Mouse (Mus musculus): ENCODE results near the gene Pcnx.
"Not testable (repeated sequence)": the region's sequence is repeated elsewhere in the genome, so short reads cannot be mapped to it uniquely, and the experiment has no call there.

Pcnx gene

GRCm38 (mm10) chr12:81965416-81965815, 105.6 kb downstream of the Pcnx start:
- DNase-seq (ENCODE audit: low spot score) = no peak

GRCm38 (mm10) chr12:81971042-81971883, 111.4 kb downstream of the Pcnx start:
- DNase-seq (ENCODE audit: low spot score) = no peak

DNA sequence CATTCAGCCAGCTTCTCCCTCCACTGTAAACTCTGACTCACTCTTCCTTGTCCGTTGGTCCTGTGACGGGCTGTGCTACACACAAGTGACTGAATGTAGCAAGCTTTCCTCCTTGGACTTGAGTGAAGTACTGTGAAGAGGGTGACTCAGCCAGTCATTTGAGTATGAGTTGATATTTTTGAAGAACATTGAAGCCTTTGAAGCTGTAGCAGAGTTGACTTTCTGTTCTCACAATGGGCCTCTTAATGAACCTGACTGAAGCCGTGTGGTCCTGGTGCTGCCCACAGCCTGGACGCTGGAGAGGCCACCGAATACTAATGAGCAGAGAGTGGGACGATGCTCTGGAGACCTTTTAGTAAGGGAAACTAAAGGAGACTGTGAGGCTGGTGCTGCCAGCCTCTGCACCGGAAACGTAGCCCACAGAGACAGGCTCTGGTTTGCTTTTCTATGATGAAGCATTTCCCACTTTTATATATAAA, 112.1 kb downstream of the Pcnx start:
- DNase-seq (ENCODE audit: low spot score) = no peak

- DNase-seq (ENCODE audit: low spot score) = peak; percentile 49
These were observed 115.0 kb downstream of the Pcnx start for GRCm38 (mm10) chr12:81974806-81975205.

DNA sequence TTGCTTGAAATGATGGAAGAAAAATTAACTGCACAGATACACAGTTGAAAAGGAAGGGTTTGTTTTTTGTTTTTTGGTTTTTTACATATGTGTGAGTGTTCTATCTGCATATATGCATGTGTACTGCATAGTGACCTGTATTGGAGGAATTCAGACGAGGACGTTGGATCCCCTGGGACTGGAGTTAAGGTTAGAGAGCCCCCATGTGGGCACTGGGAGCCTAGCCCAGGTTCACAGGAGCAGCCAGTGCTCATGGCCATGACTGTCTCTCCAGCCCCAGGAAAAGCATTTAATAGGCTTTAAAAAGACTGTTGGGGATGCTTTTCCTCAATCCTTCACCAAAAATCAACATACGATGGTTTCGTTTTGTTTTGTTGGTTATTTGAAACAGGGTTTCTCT, 117.5 kb downstream of the Pcnx start:
- DNase-seq (ENCODE audit: low spot score) = no peak

GRCm38 (mm10) chr12:81979312-81979711, 119.5 kb downstream of the Pcnx start:
- no peak for DNase-seq (ENCODE audit: low spot score)

GRCm38 (mm10) chr12:81992106-81992505, 132.3 kb downstream of the Pcnx start:
- no peak for DNase-seq (ENCODE audit: low spot score)

DNA sequence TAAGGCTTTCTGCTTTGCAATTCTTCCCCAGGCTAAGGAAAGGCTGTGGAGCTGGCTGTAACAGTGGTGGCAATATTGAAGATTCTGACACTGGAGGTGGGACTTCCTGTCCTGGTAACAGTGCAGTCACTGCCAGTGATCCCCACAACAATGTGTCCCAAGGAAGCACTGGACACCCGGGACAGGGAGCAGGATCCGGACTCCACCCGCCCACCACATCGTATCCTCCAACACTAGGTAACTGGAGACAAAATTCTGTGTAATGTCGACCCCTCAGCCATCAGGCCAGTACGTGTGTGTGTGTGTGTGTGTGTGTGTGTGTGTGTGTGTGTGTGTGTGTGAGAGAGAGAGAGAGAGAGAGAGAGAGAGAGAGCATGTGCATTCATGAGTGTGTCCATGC, 133.2 kb downstream of the Pcnx start:
- DNase-seq (ENCODE audit: low spot score) = no peak

- no peak for DNase-seq (ENCODE audit: low spot score)
These were observed 135.3 kb downstream of the Pcnx start for GRCm38 (mm10) chr12:81994911-81995667.

- DNase-seq (ENCODE audit: low spot score) = no peak
These were observed 137.0 kb downstream of the Pcnx start for GRCm38 (mm10) chr12:81996679-81997362.

DNA sequence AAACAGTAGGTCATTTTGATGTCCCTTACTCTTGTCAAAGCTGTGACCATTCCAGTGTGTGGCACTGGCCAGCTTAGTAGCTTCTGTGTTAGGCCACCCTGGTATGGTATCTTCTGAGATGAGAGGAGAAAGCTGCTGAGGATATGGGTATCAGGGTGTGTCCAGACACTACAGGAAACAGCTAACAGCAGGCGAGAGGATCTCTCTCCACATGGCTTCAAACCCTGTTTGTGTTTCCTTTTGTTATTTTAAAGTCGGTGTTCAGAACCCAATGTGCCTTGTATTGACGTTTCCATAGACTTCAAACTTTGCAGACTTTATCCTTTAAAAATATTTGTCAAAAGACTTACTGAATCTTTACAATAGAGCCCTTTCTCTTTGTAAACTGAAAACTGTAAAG, 137.7 kb downstream of the Pcnx start:
- DNase-seq (ENCODE audit: low spot score) = no peak

DNA sequence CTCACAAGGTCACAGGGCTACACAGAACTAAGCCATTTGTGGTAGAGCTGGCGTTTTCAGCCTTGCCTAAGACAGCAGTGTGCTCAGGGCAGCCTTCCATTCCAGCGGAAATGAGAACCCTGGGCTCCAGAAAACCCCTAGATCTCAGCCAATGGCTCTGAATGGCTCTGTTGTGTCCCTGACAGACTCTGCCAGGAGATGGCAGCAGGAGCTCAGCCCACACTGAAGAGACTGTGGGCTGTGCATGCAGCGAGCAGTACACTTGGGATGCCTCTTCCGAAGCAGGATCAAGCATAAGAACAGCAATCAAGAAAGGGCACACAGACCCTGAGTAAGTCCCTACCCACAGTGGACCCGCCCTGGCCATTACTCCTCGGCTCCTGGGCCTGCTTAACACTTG, 142.9 kb downstream of the Pcnx start:
- DNase-seq (ENCODE audit: low spot score) = not testable (repeated sequence)

GRCm38 (mm10) chr12:82025901-82026633, 166.2 kb downstream of the Pcnx start:
- not testable (repeated sequence) for DNase-seq (ENCODE audit: low spot score)

DNA sequence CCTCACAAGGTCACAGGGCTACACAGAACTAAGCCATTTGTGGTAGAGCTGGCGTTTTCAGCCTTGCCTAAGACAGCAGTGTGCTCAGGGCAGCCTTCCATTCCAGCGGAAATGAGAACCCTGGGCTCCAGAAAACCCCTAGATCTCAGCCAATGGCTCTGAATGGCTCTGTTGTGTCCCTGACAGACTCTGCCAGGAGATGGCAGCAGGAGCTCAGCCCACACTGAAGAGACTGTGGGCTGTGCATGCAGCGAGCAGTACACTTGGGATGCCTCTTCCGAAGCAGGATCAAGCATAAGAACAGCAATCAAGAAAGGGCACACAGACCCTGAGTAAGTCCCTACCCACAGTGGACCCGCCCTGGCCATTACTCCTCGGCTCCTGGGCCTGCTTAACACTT, 173.7 kb downstream of the Pcnx start:
- DNase-seq (ENCODE audit: low spot score) = not testable (repeated sequence)

- DNase-seq (ENCODE audit: low spot score) = not testable (repeated sequence)
These were observed 174.2 kb downstream of the Pcnx start for GRCm38 (mm10) chr12:82033973-82034372.

DNA sequence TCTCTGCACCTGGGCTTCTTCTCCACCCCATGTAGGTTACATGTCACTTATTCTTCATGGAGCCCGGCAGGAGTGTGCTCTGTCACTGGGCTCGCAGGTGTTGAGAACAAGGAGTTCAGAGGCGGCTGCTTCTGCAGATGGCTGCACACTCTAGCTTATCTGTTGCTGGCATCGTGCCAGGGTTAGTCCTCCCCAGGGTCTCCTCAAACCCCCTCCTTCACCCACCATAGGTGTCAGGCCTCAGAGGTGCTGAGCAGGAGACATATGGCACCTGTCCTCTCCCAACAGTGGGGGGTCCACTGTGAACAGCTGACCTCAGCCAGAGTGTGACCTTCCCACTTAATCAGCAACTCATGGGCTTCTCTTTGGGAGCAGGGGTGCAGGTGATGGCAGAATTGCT, 184.3 kb downstream of the Pcnx start:
- DNase-seq (ENCODE audit: low spot score) = not testable (repeated sequence)
